Mouse (Mus musculus): ENCODE results near the gene Zc3h10. TPM values are rescaled to one million over a fixed set of nuclear protein-coding genes. Genes with fewer than 3 reads are reported as not detected.
"Not testable (repeated sequence)": the region's sequence is repeated elsewhere in the genome, so short reads cannot be mapped to it uniquely, and the experiment has no call there.

Gene Zc3h10
- total RNA-seq, 2 experiments from 2014 or later: 14.2 to 15.0 TPM

DNA sequence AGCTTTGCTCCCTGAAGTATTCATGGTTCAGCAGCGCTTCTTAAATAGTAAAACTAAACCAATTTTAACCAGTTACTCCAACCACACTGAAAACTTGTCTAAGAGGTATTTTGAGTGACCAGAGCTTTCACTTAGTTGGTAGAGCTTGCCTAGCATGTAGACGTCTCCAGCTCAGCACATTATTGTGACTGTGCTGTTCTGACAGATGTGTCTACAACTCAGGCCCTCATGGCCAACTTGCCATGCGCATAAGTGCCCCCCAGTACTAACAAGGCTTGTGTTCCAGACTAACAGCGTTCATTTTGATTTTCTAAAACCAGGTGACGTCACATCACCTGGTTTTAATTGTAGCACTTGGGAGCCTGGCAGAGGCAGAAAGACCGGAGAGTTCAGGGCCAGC is 9.4 kb upstream of the Zc3h10 start:
- DNase-seq (ENCODE audit: low spot score in 2 of 2): no peak
- intact Hi-C loops (cut with DNase I): no loop called here

DNA sequence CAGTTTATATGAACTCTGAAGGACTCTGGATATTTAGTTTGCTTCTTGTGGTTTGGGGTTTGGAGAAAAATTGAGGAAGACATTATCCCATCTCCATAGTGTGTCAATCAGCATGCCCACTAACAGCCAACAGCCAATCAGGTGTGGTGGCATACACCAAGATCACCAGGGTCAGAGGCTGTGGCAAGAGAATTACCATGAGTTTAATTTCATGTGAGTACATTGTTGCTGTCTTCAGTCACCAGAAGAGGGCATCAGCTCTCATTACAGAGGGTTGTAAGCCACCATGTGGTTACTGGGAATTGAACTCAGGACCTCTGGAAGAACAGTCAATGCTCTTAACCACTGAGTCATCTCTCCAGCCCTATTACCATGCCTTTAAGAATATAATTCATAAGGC is 8.7 kb upstream of the Zc3h10 start:
- intact Hi-C loops (cut with DNase I): no loop called here
- no peak for DNase-seq (ENCODE audit: low spot score in 2 of 2)

DNA sequence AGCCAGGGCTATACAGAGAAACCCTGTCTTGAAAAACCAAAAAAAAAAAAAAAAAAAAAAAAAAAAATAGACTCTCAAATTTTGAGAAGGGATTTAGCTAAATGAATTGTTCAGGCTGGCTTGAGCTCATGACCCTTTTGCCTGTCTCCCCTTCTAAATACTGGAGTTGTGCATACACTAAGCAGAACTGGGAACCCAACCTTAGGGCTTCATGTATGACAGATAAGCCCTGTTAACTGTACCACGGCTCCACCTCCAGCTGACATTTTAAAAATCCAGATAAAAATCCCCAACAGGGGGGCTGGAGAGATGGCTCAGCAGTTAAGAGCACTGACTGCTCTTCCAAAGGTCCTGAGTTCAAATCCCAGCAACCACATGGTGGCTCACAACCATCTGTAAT is 8.0 kb upstream of the Zc3h10 start:
- DNase-seq (ENCODE audit: low spot score in 2 of 2); intact Hi-C loops (cut with DNase I): not testable (repeated sequence)

DNA sequence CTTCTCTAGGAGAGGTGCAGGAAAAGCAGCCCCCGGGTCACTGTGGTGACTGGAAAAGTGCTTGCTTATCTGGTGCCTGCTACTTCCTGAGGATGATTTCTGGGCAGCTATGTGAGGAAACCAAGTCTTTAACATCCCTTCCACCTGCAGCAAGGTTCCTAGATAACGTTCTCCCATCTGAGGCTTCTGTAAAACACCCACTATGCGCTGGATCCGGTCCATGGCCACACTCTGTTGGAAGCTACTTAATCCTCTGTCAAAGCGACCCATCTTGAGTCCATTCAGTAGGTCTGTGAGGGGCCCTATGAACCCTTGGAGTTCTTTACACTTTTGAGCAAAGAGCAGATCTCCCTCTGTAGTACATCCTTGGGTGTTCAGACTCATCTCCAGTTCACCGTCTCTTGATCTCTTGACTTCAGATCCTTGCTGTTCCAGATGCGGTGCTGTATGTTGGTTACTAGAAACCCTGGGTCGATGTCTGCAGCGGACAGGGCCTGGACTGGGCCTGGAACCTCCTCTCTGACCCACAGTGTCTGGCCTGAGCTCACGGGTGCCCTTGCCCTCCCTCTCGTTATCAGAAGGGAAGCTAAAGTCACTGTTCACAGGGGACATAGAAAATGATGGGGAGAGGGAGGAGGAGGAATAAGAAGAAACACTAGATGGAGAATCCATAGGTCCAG is 2.7 kb upstream of the Zc3h10 start:
- intact Hi-C loops (cut with DNase I); DNase-seq (ENCODE audit: low spot score in 2 of 2): not testable (repeated sequence)

DNA sequence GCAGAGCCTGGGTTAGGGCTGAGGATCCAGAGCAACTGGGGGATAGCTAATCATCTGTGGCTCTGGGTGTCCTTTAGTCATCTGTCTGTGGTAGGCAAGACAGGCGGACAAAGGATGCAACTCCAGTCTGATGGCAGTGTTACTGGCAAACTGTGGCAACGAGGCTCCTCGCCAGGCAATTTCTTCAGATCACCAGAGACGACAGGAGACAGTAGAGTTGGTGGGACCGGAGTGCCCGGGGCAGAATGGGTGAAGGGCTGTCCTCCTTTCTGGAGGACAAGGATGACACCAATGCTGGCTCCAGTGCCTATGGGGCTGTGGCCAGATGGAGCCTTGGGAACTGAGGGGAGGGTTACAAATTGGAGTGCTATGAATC is 2.1 kb upstream of the Zc3h10 start:
- not testable (repeated sequence) for DNase-seq (ENCODE audit: low spot score in 2 of 2)
- intact Hi-C loops (cut with DNase I): loop anchor here (1.0 to 5.0 kb wide), 4 partner anchors 17 to 123 kb away; partner anchors contain the start of genes Myl6, Rps26 and Suox

DNA sequence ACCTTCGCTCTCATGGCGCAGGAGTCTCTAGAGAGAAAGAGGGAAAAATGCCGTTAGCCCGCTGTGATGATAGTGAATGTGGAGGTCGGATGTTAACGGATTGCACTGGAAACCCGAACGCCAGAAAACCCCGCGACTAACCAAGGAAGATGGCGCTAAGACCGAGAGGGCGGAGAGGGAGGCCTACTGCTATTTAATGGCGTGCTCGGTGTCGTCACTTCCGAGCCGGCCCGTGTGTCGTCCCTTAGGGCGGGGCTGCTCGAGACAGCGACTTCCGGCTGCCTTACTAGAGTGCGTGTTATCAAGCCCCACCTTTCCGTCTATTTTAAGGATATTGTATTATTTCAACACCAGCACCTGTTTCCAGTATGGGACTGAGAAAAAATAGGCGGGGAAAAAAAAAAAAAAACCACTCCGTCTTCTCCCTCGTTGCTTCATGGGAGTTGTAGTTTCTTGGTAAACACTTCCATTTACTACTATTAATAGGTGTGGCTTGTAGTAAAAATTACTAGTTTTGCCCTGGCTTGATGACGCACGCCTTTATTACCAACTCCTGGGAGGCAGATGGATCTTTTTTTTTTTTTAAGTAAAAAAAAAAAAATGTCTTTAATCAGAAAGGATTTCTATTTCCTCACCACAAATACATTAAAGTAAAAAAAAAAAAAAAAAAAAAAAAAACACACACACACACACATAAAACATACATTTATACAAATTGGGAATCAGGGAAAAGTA is 1.5 kb upstream of the Zc3h10 start, which contains the start of gene Rpl41:
Rpl41 (minus strand) TSS at position 359 of the 735 bp plus-strand sequence.
- DNase-seq (ENCODE audit: low spot score in 2 of 2): peak; percentile 88 to 90
- intact Hi-C loops (cut with DNase I): loop anchor here (1.0 to 5.0 kb wide), 4 partner anchors 17 to 123 kb away; partner anchors contain the start of genes Myl6, Rps26 and Suox

DNA sequence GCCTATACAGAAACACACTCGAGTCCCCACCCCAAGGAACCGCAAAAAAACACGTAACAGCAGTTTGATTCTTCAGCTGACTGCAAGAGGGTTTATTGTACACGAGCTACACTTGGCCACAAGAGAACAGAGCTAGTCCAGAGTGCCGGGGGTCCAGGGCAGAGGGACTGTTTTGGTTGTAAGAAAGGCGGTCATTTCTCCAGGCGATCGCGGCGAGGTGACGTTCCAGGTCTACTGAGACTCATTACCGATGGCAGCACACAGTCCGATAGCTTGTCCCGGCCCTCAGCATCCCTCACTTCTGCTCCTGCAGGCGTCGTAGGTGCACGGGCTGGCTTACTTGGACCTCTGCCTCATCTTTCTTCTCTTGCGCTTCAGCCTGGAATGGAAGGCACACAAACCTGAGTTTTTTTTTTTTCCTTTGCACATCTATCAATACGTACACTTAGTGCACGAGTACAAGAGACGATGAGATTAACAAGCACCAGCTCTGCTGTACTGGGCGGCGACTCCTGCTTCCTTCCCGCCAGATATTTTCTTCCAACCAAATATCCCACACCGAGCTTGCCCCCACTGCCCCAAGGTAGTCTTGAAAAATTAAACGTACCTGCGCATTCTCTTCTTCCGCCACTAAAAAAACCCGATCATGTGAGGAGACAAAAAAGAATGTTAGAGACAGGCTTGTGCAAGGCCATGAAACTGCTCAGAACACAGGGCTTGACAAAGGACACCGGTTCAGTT is 647 bp upstream of the Zc3h10 start:
- peak in 1 of 2 experiments; percentile 22 for DNase-seq (ENCODE audit: low spot score in 2 of 2)
- intact Hi-C loops (cut with DNase I): loop anchor here (5.0 kb wide), 3 partner anchors 56 to 124 kb away; partner anchors contain the start of genes Myl6, Rps26 and Suox

DNA sequence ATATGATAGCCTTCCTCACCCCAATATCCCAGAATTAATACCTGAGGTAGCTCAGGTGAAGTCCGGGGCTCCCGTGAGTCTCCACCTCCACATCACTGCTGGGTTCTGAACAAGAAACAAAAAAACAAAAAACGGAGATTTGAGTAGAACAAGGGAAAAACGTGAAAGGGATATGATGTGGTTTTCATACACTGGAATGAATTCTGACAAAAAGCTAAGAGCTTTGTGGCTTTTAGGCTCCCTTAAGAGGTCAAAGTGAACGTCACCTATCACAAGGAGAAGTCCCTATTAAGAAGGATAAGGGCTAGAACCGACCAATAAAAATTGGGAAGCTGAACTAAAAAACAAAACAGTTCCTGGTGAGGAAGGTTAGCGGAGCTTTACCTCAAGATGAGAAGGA is 787 bp downstream of the Zc3h10 start:
- no peak for DNase-seq (ENCODE audit: low spot score in 2 of 2)
- intact Hi-C loops (cut with DNase I): loop anchor here (5.0 kb wide), 3 partner anchors 54 to 126 kb away; partner anchors contain the start of genes Myl6, Rps26 and Suox

DNA sequence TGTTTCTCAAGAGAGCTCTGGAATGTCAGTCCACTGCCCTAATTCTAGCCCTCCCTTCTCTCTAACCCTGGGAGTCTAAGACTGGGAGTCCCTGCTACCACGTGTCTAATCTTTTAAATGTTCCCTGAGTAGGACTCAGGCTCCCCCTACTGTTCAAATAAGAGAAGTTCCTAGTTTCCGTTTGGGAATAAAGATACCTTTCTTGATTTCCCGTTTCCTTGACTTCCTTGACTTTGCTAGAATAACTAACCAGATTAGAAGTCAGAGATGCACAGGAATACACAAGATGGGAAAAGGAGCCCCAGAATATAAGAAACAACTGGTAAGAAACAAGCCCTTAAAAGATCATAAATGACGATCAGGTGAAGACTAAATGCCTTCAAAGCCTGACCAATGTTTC is 1.2 kb downstream of the Zc3h10 start:
- DNase-seq (ENCODE audit: low spot score in 2 of 2): no peak
- intact Hi-C loops (cut with DNase I): loop anchor here (5.0 kb wide), 3 partner anchors 54 to 126 kb away; partner anchors contain the start of genes Myl6, Rps26 and Suox

DNA sequence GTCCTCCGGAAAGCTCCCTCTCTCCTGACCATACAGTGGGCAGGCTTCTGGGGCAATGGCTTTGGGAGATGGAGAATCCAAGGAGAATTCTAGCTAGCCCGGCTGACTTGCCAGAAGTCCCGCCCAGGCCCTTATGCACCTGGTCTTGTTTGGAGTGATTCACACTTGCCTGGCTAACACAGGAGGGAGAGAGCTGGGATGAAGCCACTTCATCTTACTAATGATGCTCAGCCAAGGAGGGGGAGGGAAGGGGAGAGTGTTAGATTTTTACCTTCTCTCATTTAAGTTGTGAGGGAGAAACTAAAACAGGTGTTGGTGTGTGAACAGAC is 2.0 kb downstream of the Zc3h10 start:
- no peak for DNase-seq (ENCODE audit: low spot score in 2 of 2)
- intact Hi-C loops (cut with DNase I): loop anchor here (5.0 kb wide), 3 partner anchors 53 to 127 kb away; partner anchors contain the start of genes Myl6, Rps26 and Suox

DNA sequence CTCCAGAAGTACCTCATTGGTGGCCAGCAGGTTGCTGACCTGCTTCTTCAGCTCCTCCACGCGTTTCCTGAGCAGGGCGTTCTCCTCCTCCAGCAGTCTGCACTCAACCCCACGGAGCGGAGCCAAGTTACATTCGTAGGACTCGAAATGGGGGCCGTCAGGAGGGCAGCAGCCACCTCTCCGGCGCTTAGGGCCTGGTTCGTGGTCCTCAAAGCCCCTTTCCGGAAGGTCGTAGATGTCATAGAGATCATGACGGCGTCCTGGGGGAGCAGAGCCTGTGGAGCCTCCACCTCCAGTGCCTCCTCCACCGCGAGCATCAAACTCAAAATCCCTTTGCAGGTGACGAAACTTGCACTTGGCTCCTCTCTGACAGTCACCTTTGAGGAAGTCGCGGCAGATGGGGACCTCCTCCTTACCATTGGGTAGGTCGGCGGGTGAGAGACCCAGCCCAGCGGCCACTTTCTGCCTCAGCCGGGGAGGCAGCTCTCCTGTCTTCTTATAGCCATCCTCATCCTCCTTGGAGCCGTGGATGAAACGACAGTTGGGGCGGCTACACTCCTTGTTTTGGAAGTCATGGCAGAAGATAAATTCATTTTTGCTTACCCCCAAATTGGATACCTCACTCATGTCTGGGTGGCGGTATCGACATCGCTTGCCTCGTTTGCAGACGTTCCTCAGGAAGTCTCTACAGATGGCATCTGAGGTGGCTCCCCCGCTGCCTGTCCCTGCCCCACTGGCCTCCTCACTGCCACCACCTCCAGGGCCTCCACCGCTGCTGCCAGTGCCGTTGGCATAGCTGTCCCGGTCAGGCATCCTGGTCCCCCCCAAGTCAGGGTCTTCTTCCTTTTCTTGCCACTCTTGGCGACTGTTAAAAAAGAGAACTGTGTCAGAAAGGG is 2.7 kb downstream of the Zc3h10 start:
- intact Hi-C loops (cut with DNase I): loop anchor here (5.0 kb wide), 3 partner anchors 53 to 127 kb away; partner anchors contain the start of genes Myl6, Rps26 and Suox
- DNase-seq (ENCODE audit: low spot score in 2 of 2): no peak

DNA sequence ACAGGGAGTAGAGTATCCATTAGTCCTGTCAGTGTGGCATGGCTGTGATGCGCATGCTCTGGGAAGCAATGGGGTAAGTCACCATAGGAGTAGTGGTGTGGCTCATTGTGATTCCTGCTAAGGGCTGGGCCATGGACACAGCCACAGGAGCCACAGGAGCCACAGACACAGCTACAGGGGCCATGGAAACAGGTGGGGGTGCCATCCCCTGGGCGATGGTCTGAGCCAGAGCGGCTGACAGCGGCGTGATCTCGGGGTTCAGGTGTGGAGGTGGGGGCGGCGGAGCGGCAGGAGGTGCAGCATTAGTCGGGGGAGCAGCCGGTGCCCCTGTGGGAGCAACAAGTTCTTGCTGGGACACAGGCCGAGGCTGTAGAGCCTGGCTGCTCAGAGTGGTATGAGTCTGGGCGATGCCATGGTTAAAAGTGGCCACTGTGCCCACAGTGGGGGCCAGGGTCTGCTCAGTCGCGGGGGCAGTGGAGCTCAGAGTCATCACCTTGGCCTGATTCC is 3.4 kb downstream of the Zc3h10 start:
- DNase-seq (ENCODE audit: low spot score in 2 of 2): no peak
- intact Hi-C loops (cut with DNase I): no loop called here

DNA sequence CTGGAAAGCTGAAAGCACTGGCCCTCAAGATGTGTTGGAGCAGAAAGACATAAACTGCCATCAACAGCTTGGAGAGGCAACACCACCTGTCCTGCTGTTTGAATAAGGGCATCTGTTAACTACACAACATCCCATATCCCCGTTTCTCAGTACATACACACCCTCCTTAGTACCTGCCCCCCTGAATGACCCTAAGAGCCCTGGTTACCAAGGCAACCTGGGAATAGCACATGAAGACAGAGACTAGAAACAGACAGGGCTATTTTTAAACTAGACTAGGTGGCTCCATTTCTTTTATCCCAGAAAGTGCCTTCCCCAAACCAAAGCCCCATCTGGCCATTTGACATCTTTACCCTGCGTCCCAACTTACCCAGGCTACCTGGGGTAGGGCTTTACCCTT is 4.5 kb downstream of the Zc3h10 start:
- no peak for DNase-seq (ENCODE audit: low spot score in 2 of 2)
- intact Hi-C loops (cut with DNase I): no loop called here

DNA sequence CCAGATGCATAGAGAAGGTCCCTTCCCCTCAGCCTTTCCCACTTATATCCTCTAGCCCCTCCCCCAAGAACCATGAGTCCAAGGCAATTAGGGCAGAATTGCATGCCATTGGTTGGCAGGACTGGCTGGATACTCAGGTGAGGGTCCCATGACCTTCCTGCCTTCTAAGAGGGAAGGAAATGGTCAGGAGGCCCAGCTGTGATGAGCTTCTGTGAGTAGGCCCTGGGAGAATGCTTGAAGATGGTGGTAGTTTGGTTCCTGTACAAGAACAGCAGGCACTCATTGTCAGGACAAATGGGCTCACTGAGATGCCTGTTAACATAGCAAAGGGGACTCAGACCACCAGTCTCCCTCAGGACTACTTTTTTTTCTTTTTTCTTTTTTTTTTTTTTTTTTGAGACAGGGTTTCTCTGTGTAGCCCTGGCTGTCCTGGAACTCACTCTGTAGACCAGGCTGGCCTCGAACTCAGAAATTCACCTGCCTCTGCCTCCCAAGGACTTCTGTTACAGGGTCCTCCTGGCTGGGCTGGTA is 9.2 kb downstream of the Zc3h10 start:
- intact Hi-C loops (cut with DNase I): no loop called here
- DNase-seq (ENCODE audit: low spot score in 2 of 2): no peak

DNA sequence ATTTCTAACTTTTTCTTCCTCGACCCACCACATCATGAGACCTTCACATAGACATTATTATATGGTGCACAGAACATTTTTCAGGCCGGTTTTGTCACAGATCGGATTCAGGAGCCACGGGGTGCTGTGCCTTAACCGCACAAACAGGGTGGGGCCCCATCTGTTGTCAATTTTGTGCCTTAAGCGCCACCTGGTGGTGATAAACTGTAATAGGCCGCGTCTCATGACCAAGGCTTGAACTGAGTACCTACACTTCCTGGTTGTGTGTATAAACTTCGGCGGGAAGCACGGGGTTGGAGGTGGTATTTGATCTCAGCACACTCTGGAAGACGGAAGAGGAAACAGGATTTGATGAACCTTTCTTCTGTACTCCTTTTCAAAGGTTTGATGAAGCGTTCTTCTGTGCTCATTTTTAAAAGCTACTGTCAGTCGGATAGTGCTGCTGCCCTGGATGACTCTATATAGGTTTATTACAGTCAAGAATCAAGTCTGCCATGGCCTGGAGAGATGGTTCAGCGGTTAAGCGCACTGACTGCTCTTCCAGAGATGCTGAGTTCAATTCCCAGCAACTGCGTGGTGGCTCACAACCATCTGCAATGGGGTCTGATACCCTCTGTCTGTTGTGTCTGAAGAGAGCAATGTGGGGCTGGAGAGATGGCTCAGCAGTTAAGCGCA is 11.2 kb downstream of the Zc3h10 start:
- intact Hi-C loops (cut with DNase I): loop anchor here (2.0 kb wide), 1 partner anchor 78 kb away; the partner anchor contains the start of gene Smarcc2
- peak; percentile 81 to 89 for DNase-seq (ENCODE audit: low spot score in 2 of 2)

DNA sequence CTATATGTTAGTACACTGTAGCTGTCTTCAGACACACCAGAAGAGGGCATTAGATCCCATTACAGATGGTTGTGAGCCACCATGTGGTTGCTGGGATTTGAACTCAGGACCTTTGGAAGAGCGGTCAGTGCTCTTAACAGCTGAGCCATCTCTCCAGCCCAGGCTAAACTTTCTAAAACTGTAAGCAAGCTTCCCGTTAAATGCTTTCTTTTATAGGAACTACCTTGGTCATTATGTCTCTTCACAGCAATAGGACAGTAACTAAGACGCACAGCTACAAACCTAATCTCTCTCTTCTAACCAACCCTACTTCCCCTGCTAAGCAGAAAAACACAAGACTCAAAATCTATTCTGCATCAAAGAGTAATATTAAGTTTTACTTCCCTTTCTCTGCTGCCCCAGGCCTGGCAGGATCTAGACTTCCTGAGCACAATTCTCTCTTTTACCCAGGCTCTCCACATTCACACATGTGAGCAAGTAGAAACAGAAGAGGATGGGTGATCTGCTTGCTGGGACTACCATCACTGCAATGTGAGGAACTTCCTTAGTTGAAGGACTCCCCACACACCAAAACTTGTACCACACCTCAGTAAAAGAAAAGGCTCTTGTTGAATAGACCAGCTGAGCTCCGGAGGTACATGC is 11.8 kb downstream of the Zc3h10 start:
- DNase-seq (ENCODE audit: low spot score in 2 of 2): peak in 1 of 2 experiments; percentile 32
- intact Hi-C loops (cut with DNase I): loop anchor here (2.0 kb wide), 1 partner anchor 77 kb away; the partner anchor contains the start of gene Smarcc2

DNA sequence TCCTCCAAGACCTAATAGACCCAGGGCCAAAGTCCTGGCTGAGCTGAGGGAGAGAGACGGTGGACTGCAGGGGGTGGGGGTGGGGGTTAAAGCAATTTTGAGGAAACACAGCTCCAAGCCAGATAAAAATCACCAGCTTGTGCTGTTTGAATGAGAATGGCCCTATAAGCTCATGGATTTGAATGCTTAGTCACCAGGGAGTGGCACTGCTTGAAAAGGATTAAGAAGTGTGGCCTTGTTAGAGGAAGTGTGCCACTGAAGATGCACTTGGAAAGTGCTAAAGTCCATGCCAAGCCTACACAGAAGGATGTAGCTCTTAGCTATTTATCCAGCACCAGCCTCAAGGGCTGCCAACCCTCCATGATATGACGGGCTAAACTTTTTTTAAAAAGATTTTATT is 12.4 kb downstream of the Zc3h10 start:
- intact Hi-C loops (cut with DNase I): no loop called here

More for the DNA sequence above, 12.4 kb downstream of the Zc3h10 start:
- DNase-seq (ENCODE audit: low spot score in 2 of 2): no peak
